Mouse (Mus musculus) liver, postnatal 0 days (tissue): ENCODE results near the gene Cd81.

Experiments
- CTCF ChIP-seq: sonication (generic); IDR thresholded peaks from 2 replicates; pipeline ENCODE4 v1.5.1; 2016; ENCODE audit warnings: antibody characterized with exemption, low read depth
- EP300 ChIP-seq: IDR thresholded peaks from 2 replicates; pipeline ENCODE4 v1.6.1; 2016; ENCODE audit warnings: antibody characterized with exemption, low read depth, mild to moderate bottlenecking

- TF ChIP-seq CTCF, result no peak
- no peak for TF ChIP-seq EP300
These were observed 19.0 kb upstream of the Cd81 start for GRCm38 (mm10) chr7:143033581-143033980.
